Mouse (Mus musculus): Measurements from ENCODE around the gene Spef1. TPM values are rescaled to one million over a fixed set of nuclear protein-coding genes. Genes with fewer than 3 reads are reported as not detected.

Spef1 gene
- total and polyA plus RNA-seq, 2 experiments from 2014 or later: 0.97 to 5.2 TPM

DNA sequence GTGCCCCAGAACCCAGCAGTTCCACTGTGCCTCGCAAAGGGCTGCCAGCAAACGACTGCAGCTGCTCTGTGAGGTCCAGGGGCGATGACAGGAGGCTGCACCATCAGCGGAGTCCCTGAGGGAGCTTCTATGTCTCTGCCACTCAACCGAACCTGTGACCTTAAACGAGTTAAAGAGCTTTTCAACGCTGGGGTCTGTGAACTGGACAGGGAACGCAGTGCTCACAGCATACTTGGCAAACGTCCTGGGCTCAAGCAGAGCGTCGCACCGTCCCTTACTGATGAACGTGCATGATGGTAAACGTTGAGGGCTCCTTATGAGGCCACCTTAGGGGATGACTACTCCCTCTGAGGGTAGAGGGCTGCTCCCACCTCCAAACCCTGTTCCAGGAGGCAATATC is 739 bp downstream of the Spef1 start:
- H3K27ac ChIP-seq (ENCODE audit: low read depth): peak overlapping the region; percentile 87
- no peaks in the 10 kb centered on the region for H3K27me3 ChIP-seq (ENCODE audit: control insufficient read depth, insufficient read depth, low read length)
- H3K4me3 ChIP-seq (ENCODE audit: low read depth, low read length): peak overlapping the region; percentile 76
- H3K36me3 ChIP-seq (replicated peaks; ENCODE audit: control insufficient read depth, insufficient read depth, low read length): peaks cover 20% of the 10 kb centered on the region; the same call in 1 of the 2 replicates
- peak; percentile 83 for DNase-seq (ENCODE audit: low spot score)
- ATAC-seq (ENCODE audit: insufficient read depth, low read depth): peak; percentile 80
- no peak for TF ChIP-seq EP300 (IDR thresholded peaks at IDR 0.05; ENCODE audit: low read depth)
- no peak for TF ChIP-seq CTCF (IDR thresholded peaks at IDR 0.05; ENCODE audit: low read depth)
- no peaks in the 10 kb centered on the region for H3K9me3 ChIP-seq (replicated peaks; ENCODE audit: control insufficient read depth, low read length)
- H3K4me1 ChIP-seq (ENCODE audit: control insufficient read depth, insufficient read depth): peaks cover 10% of the 10 kb centered on the region
- peak overlapping the region; percentile 54 for H3K9ac ChIP-seq (replicated peaks; ENCODE audit: low read depth, low read length)
- WGBS: 1% methylated on average over 14 of the region's 14 CpGs
- H3K4me2 ChIP-seq (ENCODE audit: low read depth, low read length): peak overlapping the region; percentile 90

DNA sequence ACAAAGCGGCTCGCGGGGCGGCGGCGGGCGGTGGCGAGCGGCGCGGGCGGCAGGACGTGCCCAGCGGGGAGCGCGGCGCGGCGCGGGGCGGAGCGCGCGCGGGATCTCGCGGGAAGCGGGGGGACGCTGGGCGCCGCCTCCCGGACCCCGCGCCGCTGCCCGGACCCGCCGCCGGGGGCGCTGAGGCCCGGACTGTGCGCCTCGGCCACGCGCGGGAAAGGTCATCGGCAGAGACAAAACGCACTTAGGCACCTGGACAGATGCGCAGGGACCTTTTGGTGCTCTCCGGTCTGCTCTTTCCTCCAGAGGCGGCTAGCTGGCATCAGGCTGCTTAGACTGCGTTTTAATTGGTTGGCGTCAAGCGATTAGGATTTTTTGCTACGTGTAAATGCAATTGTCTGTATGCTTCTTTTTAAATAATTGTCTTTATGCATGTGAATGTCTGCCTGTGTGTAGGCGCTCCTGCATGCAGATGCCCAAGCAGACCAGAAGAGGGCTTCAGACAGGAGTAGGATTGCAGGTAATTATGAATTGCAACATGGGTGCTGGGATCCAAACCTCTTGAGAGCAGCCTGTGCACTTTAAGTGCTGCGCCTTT is 7.0 kb downstream of the Spef1 start, which contains the start of gene Cenpb:
Gene Cenpb, minus strand, starts transcription at position 78 of the 598 bp plus-strand sequence.
- Histone ChIP-seq H3K4me2 (ENCODE audit: low read depth, low read length) (peak within 1 kb of the TSS; percentile 92), H3K4me1 (ENCODE audit: control insufficient read depth, insufficient read depth) (peaks cover 34% of the 10 kb centered on the region), H3K27ac (ENCODE audit: low read depth) (peak within 1 kb of the TSS; percentile 95), H3K9ac (replicated peaks; ENCODE audit: low read depth, low read length) (peak within 1 kb of the TSS; percentile 97), H3K36me3 (replicated peaks; ENCODE audit: control insufficient read depth, insufficient read depth, low read length) (peaks cover 10% of the 10 kb centered on the region; the same call in 1 of the 2 replicates), H3K27me3 (ENCODE audit: control insufficient read depth, insufficient read depth, low read length) (no peaks in the 10 kb centered on the region), H3K9me3 (replicated peaks; ENCODE audit: control insufficient read depth, low read length) (no peaks in the 10 kb centered on the region), H3K4me3 (ENCODE audit: low read depth, low read length) (peak within 1 kb of the TSS; percentile 70)
- peak; percentile 91 for ATAC-seq (ENCODE audit: insufficient read depth, low read depth)
- peak; percentile 62 for DNase-seq (ENCODE audit: low spot score)
- TF ChIP-seq CTCF (IDR thresholded peaks at IDR 0.05; ENCODE audit: low read depth) (peak; percentile 49), EP300 (IDR thresholded peaks at IDR 0.05; ENCODE audit: low read depth) (no peak)
- 4% methylated on average over 28 of the region's 57 CpGs for WGBS

DNA sequence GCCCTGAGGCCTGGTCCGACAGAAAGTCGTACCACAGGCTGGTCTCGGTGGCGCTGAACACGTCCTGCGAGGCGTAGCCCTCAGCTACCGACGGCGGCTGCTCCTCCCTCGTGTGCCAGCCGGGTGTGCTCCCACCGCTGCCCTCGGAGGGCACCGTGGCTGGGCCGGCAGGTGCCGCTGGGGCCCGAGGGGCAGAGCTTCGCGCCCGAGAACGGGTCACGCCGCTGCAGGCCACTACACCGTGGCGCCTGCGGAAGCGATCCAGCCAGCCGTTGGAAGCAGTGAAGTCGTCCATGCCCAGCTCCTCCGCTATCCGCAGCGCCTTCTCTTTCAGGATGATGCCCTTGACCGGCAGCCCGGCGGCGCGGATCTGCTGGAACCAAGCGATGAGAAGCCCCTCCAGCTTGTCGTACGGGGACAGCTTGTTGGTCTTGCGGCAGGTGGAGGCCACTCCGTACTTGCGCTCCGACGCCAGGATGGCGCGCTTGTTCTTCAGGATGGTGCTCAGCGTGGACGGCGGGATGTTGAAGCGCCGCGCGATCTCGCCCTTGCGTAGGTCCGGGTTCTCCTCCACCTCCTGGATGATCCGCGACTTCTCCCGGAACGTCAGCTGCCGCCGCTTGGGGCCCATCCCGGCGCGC is 7.7 kb downstream of the Spef1 start:
- Histone ChIP-seq H3K9ac (replicated peaks; ENCODE audit: low read depth, low read length) (peak overlapping the region; percentile 97), H3K4me3 (ENCODE audit: low read depth, low read length) (peak overlapping the region; percentile 70), H3K27me3 (ENCODE audit: control insufficient read depth, insufficient read depth, low read length) (no peaks in the 10 kb centered on the region), H3K36me3 (replicated peaks; ENCODE audit: control insufficient read depth, insufficient read depth, low read length) (peaks cover 10% of the 10 kb centered on the region; the same call in 1 of the 2 replicates), H3K9me3 (replicated peaks; ENCODE audit: control insufficient read depth, low read length) (no peaks in the 10 kb centered on the region), H3K27ac (ENCODE audit: low read depth) (peak overlapping the region; percentile 95), H3K4me1 (ENCODE audit: control insufficient read depth, insufficient read depth) (peaks cover 36% of the 10 kb centered on the region), H3K4me2 (ENCODE audit: low read depth, low read length) (peak overlapping the region; percentile 92)
- DNase-seq (ENCODE audit: low spot score) (peak; percentile 65), ATAC-seq (ENCODE audit: insufficient read depth, low read depth) (peak; percentile 69)
- WGBS: under 1% methylated on average over 67 of the region's 67 CpGs
- no peak for TF ChIP-seq EP300 (IDR thresholded peaks at IDR 0.05; ENCODE audit: low read depth)
- no peak for TF ChIP-seq CTCF (IDR thresholded peaks at IDR 0.05; ENCODE audit: low read depth)

DNA sequence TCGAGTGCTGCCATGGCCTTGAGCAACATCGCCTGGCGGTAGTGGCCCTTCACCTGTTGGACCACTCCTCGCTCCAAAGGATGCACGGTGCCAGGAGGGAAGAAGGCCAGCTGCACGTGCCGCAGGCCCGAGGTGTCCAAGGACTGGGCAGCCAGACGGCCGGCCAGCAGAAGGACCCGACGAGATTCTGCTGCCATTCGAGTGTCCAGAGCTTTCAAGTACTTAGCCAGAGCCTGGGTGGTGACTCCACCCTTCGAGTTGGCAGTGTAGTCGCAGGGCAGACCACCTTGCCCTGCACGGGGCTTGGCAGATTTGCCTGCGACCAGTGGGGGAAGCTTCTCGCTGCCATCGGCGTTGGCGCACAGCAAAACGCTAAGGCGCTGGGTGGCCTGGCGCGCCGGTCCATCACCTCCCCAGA is 8.2 kb downstream of the Spef1 start:
- Histone ChIP-seq H3K27ac (ENCODE audit: low read depth) (peak overlapping the region; percentile 95; the same call in 1 of the 2 replicates), H3K4me1 (ENCODE audit: control insufficient read depth, insufficient read depth) (peaks cover 38% of the 10 kb centered on the region), H3K9ac (replicated peaks; ENCODE audit: low read depth, low read length) (peak overlapping the region; percentile 97), H3K4me2 (ENCODE audit: low read depth, low read length) (peak overlapping the region; percentile 92), H3K4me3 (ENCODE audit: low read depth, low read length) (peak overlapping the region; percentile 70), H3K36me3 (replicated peaks; ENCODE audit: control insufficient read depth, insufficient read depth, low read length) (peaks cover 10% of the 10 kb centered on the region; the same call in 1 of the 2 replicates), H3K27me3 (ENCODE audit: control insufficient read depth, insufficient read depth, low read length) (no peaks in the 10 kb centered on the region), H3K9me3 (replicated peaks; ENCODE audit: control insufficient read depth, low read length) (no peaks in the 10 kb centered on the region)
- no peak for DNase-seq (ENCODE audit: low spot score)
- 28% methylated on average over 26 of the region's 26 CpGs for WGBS
- no peak for TF ChIP-seq EP300 (IDR thresholded peaks at IDR 0.05; ENCODE audit: low read depth)
- no peak for ATAC-seq (ENCODE audit: insufficient read depth, low read depth)

- TF ChIP-seq EP300 (IDR thresholded peaks at IDR 0.05; ENCODE audit: low read depth) (no peak), CTCF (IDR thresholded peaks at IDR 0.05; ENCODE audit: low read depth) (no peak)
- H3K36me3 ChIP-seq (replicated peaks; ENCODE audit: control insufficient read depth, insufficient read depth, low read length): peaks cover 10% of the 10 kb centered on the region; the same call in 1 of the 2 replicates
- no peaks in the 10 kb centered on the region for H3K27me3 ChIP-seq (ENCODE audit: control insufficient read depth, insufficient read depth, low read length)
- H3K27ac ChIP-seq (ENCODE audit: low read depth): no peak overlapping the region
- peaks cover 38% of the 10 kb centered on the region for H3K4me1 ChIP-seq (ENCODE audit: control insufficient read depth, insufficient read depth)
- WGBS: 87% methylated on average over 9 of the region's 9 CpGs
- DNase-seq (ENCODE audit: low spot score) (no peak), ATAC-seq (ENCODE audit: insufficient read depth, low read depth) (no peak)
- H3K4me3 ChIP-seq (ENCODE audit: low read depth, low read length): peak overlapping the region; percentile 70; the same call in 1 of the 2 replicates
- H3K9ac ChIP-seq (replicated peaks; ENCODE audit: low read depth, low read length): no peak overlapping the region; the same call in 1 of the 2 replicates
- H3K4me2 ChIP-seq (ENCODE audit: low read depth, low read length): peak overlapping the region; percentile 92
- no peaks in the 10 kb centered on the region for H3K9me3 ChIP-seq (replicated peaks; ENCODE audit: control insufficient read depth, low read length)
Measured at GRCm38 (mm10) chr2:131177932-131178331, 9.2 kb downstream of the Spef1 start.
